Mouse (Mus musculus) brain, embryonic 14.5 days (tissue): ENCODE measurements around the gene Acly.

Experiments
- CTCF ChIP-seq: fragments of 200-500 bp; IDR thresholded peaks from 2 replicates; pipeline ENCODE4 v1.5.1; 2012; ENCODE audit warnings: inconsistent platforms, mild to moderate bottlenecking, moderate library complexity, borderline replicate concordance; ENCODE audit not compliant: insufficient read depth, insufficient read length; ENCODE audit errors: extremely low read depth
- POLR2A ChIP-seq: fragments of 200-500 bp; IDR thresholded peaks from 2 replicates; pipeline ENCODE4 v1.6.1; 2012; ENCODE audit warnings: mild to moderate bottlenecking, inconsistent platforms, borderline replicate concordance; ENCODE audit not compliant: poor library complexity, insufficient read depth, insufficient read length, severe bottlenecking; ENCODE audit errors: extremely low read depth

GRCm38 (mm10) chr11:100575484-100575855 is 47.7 kb upstream of the Acly start:
- TF ChIP-seq POLR2A (no peak), CTCF (no peak)
